Mouse (Mus musculus) erythroblast, embryonic 14.5 days (primary cell): ENCODE measurements around the gene Tmbim1. TPM values are rescaled to one million over a fixed set of nuclear protein-coding genes. Genes with fewer than 3 reads are reported as not detected.
A peak's percentile ranks its signal among the peaks of the same experiment; 100 is the strongest.

Experiments
- H3K27me3 ChIP-seq: 2 replicates; pipeline ENCODE4 v1.6.1; 2012; ENCODE audit warnings: inconsistent platforms; ENCODE audit not compliant: control insufficient read depth
- H3K36me3 ChIP-seq: 2 replicates; pipeline ENCODE4 v1.6.1; 2012; ENCODE audit warnings: mild to moderate bottlenecking, inconsistent platforms; ENCODE audit not compliant: control insufficient read depth
- H3K4me1 ChIP-seq: 2 replicates; pipeline ENCODE4 v1.6.1; 2012; ENCODE audit warnings: inconsistent platforms; ENCODE audit not compliant: control insufficient read depth
- H3K4me3 ChIP-seq: replicated peaks from 2 replicates; pipeline ENCODE3; 2012; ENCODE audit warnings: moderate library complexity, mild to moderate bottlenecking, inconsistent platforms
- H3K9me3 ChIP-seq: 2 replicates; pipeline ENCODE4 v1.6.1; 2012; ENCODE audit warnings: low read length, inconsistent platforms, mixed read lengths; ENCODE audit not compliant: control insufficient read depth
- GATA1 ChIP-seq: IDR thresholded peaks from 2 replicates; pipeline ENCODE4 v1.6.1; 2012; ENCODE audit warnings: low read length, inconsistent platforms, mixed read lengths
- TAL1 ChIP-seq: IDR thresholded peaks from 3 replicates; pipeline ENCODE4 v1.6.1; 2012; ENCODE audit warnings: low read length, inconsistent platforms, mixed read lengths
- polyA plus RNA-seq: library from polyadenylated mRNA; stranded (reverse); fragments of >175 nt; gene quantifications from 2 replicates; pipeline ENCODE4 v1.2.3, GENCODE M21; 2012

Tmbim1 gene
- polyA plus RNA-seq, 1 experiment = 2.7 TPM

DNA sequence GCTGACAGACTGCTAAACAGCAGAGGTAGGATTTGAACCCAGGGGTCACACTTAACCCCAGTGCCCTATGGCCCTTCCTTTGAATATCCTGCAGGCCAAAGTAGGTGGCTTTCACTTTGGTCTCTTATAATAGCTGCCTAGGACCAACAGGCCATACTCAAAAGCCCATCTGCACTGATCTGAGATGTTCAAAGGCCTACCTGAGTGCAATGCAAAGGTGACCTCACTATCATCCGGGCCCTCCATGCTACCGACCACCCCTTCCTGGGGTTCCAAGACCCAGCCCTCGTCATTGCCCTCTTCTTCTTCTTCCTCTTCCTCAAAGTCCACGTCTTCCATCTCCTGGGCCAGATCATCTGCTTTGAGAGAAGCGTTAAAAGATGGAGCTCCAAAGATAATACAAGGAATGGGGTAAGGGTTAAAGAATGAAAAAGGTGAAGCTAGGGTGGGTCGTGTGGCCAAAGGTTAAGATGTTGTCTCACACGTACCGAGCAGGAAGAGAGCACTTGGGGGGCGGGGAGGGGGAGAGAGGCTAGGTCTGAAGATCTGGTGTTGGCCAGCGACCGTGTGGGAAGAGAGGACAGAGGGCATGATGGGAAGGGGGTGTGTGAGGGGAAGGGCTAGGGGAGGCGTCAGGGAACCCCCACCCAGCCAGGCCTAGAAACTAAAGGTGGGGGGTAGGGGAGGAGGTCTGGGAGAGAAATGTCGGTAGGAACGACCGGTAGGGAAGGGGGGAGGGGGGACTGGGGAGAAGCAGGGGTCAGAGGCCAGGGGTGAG is 21.5 kb downstream of the Tmbim1 start:
- Histone ChIP-seq H3K36me3 (peaks cover 60% of the 10 kb centered on the region), H3K27me3 (no peaks in the 10 kb centered on the region), H3K9me3 (no peaks in the 10 kb centered on the region), H3K4me3 (peak overlapping the region; percentile 83), H3K4me1 (peaks cover 53% of the 10 kb centered on the region)
- TF ChIP-seq GATA1 (no peak), TAL1 (no peak)

- Histone ChIP-seq H3K27me3 (no peaks in the 10 kb centered on the region), H3K9me3 (no peaks in the 10 kb centered on the region), H3K4me3 (no peak overlapping the region), H3K4me1 (peaks cover 45% of the 10 kb centered on the region), H3K36me3 (peaks cover 53% of the 10 kb centered on the region)
- TF ChIP-seq GATA1 = no peak
- no peak for TF ChIP-seq TAL1
These were observed 22.4 kb downstream of the Tmbim1 start for GRCm38 (mm10) chr1:74282896-74283625.

GRCm38 (mm10) chr1:74281886-74282285 is 23.5 kb downstream of the Tmbim1 start:
- TF ChIP-seq GATA1 (no peak), TAL1 (no peak)
- Histone ChIP-seq H3K9me3 (no peaks in the 10 kb centered on the region), H3K36me3 (peaks cover 48% of the 10 kb centered on the region)

DNA sequence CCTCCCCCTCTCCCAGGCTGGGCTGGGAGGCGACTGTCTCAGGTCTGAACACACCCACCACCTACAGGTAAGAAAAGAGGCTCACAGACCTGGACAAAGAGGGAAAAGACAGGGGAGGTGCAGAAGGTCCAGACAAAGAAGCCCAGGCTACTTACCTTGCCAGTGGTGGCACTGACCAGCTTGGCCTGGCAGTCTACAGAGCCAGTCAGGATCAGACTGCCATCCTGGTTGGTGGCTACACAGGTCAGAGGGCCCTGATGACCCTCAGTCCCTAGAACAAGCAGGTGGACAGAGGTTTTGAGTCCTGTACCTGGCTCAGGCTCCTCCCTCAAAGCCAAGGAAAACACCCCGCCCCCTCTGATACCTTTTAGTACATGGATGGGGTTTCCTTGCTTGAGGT is 24.1 kb downstream of the Tmbim1 start:
- Histone ChIP-seq H3K4me3 (no peak overlapping the region), H3K36me3 (peaks cover 44% of the 10 kb centered on the region), H3K4me1 (peaks cover 32% of the 10 kb centered on the region), H3K27me3 (peaks cover 5% of the 10 kb centered on the region), H3K9me3 (no peaks in the 10 kb centered on the region)
- TF ChIP-seq GATA1 = no peak
- TF ChIP-seq TAL1 = no peak

More at GRCm38 (mm10) chr1:74281886-74282285, 23.5 kb downstream of the Tmbim1 start:
- H3K4me3 ChIP-seq = no peak overlapping the region
- peaks cover 38% of the 10 kb centered on the region for H3K4me1 ChIP-seq
- peaks cover 4% of the 10 kb centered on the region for H3K27me3 ChIP-seq

- Histone ChIP-seq H3K36me3 (peaks cover 44% of the 10 kb centered on the region), H3K4me1 (peaks cover 26% of the 10 kb centered on the region), H3K4me3 (no peak overlapping the region), H3K27me3 (peaks cover 9% of the 10 kb centered on the region), H3K9me3 (no peaks in the 10 kb centered on the region)
- TF ChIP-seq TAL1 (no peak), GATA1 (no peak)
These were observed 24.7 kb downstream of the Tmbim1 start for GRCm38 (mm10) chr1:74280591-74281325.

GRCm38 (mm10) chr1:74278988-74279387 is 26.4 kb downstream of the Tmbim1 start:
- peaks cover 16% of the 10 kb centered on the region for H3K4me1 ChIP-seq
- H3K4me3 ChIP-seq = no peak overlapping the region
- TF ChIP-seq GATA1 (no peak), TAL1 (no peak)
- H3K27me3 ChIP-seq = peaks cover 24% of the 10 kb centered on the region
- H3K36me3 ChIP-seq = peaks cover 44% of the 10 kb centered on the region
- H3K9me3 ChIP-seq = no peaks in the 10 kb centered on the region

DNA sequence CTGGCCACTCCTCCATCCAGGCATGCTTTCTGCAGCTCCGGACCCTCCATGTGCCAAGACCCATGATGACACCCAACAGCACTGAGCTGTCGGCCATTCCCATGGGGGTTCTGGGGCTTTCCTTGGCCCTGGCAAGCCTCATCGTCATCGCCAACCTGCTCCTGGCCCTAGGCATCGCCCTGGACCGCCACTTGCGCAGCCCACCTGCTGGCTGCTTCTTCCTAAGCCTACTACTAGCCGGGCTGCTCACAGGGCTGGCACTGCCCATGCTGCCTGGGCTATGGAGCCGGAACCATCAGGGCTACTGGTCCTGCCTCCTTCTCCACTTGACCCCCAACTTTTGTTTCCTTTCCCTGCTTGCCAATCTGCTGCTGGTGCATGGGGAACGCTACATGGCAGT is 26.9 kb downstream of the Tmbim1 start, which contains the start of gene Gpbar1:
Gene Gpbar1, plus strand, starts transcription at position 13 of the 400 bp plus-strand sequence.
- TF ChIP-seq GATA1 = no peak
- TF ChIP-seq TAL1 = no peak
- H3K4me1 ChIP-seq = peaks cover 12% of the 10 kb centered on the region
- H3K36me3 ChIP-seq = peaks cover 44% of the 10 kb centered on the region
- H3K27me3 ChIP-seq = peaks cover 24% of the 10 kb centered on the region
- no peak within 1 kb of the TSS for H3K4me3 ChIP-seq
- no peaks in the 10 kb centered on the region for H3K9me3 ChIP-seq

- Histone ChIP-seq H3K9me3 (no peaks in the 10 kb centered on the region), H3K27me3 (peaks cover 24% of the 10 kb centered on the region), H3K4me3 (no peak overlapping the region), H3K4me1 (peaks cover 8% of the 10 kb centered on the region), H3K36me3 (peaks cover 41% of the 10 kb centered on the region)
- no peak for TF ChIP-seq TAL1
These were observed 27.4 kb downstream of the Tmbim1 start for GRCm38 (mm10) chr1:74277883-74278537.

DNA sequence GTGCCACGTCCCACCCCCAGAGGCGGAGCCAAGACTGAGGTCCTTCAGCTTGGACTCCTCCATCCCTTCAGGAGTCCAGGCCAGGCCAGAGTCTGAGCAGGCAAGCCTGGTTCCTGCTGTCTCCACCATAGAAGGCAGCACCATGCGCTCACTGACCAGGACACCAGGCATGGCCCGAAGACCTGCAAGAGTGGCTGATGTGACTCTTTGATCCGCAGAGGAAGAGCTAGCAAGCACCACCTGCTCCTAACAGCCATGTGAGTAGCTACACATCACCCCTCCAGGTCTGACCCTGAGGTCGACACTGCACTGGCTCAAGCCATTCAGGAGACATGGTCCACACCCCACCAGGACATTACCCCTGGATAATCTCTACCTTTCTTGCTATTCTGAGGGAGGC is 28.4 kb downstream of the Tmbim1 start:
- no peak overlapping the region for H3K4me3 ChIP-seq

More for the DNA sequence above, 28.4 kb downstream of the Tmbim1 start:
- no peaks in the 10 kb centered on the region for H3K9me3 ChIP-seq
- peaks cover 31% of the 10 kb centered on the region for H3K36me3 ChIP-seq
- H3K4me1 ChIP-seq = peaks cover 4% of the 10 kb centered on the region
- peaks cover 24% of the 10 kb centered on the region for H3K27me3 ChIP-seq
- TF ChIP-seq TAL1 = no peak
- no peak for TF ChIP-seq GATA1
